Mouse (Mus musculus) heart, embryonic 15.5 days (tissue): ENCODE results near the gene Sdk1. TPM values are rescaled to one million over a fixed set of nuclear protein-coding genes. Genes with fewer than 3 reads are reported as not detected.

Experiments
- ATAC-seq: fragments of 200-750 bp; cut with Nextera tagmentation; replicated peaks from 2 replicates; pipeline ENCODE4 v1.8.0; 2017; ENCODE audit warnings: low read depth, moderate TSS enrichment; ENCODE audit not compliant: insufficient number of reproducible peaks, insufficient read depth, low FRiP score
- H3K27ac ChIP-seq: fragments of 300-500 bp; sonication (generic); 2 replicates; pipeline ENCODE4 v1.5.1; 2015; ENCODE audit warnings: mild to moderate bottlenecking, inconsistent platforms
- H3K27me3 ChIP-seq: fragments of 300-500 bp; sonication (generic); 2 replicates; pipeline ENCODE4 v1.6.1; 2015; ENCODE audit warnings: inconsistent platforms
- H3K36me3 ChIP-seq: fragments of 300-500 bp; sonication (generic); 2 replicates; pipeline ENCODE4 v1.6.1; 2015; ENCODE audit warnings: mild to moderate bottlenecking, inconsistent platforms
- H3K4me1 ChIP-seq: fragments of 300-500 bp; sonication (generic); replicated peaks from 2 replicates; pipeline ENCODE4 v1.6.1; 2015; ENCODE audit warnings: inconsistent platforms
- H3K4me2 ChIP-seq: fragments of 300-500 bp; sonication (generic); 2 replicates; pipeline ENCODE4 v1.6.1; 2015; ENCODE audit warnings: inconsistent platforms, mild to moderate bottlenecking, moderate library complexity
- H3K4me3 ChIP-seq: fragments of 300-500 bp; sonication (generic); 2 replicates; pipeline ENCODE4 v1.5.1; 2015; ENCODE audit warnings: mild to moderate bottlenecking, inconsistent platforms
- H3K9ac ChIP-seq: fragments of 300-500 bp; sonication (generic); 2 replicates; pipeline ENCODE4 v1.6.1; 2015; ENCODE audit warnings: mild to moderate bottlenecking, inconsistent platforms
- H3K9me3 ChIP-seq: fragments of 300-500 bp; sonication (generic); replicated peaks from 2 replicates; pipeline ENCODE4 v1.6.1; 2016; ENCODE audit warnings: inconsistent platforms
- whole genome bisulfite sequencing: fragments of 180-500 bp; shearing (Covaris S2); methylation state at CpG from one replicate; pipeline ENCODE4 v1.1.7; 2015; ENCODE audit warnings: mixed read lengths; 5-methylcytosine and 5-hydroxymethylcytosine counted together
- polyA plus RNA-seq: library from polyadenylated mRNA; unstranded; fragments of >200 nt; fragmentation: Nextera tagmentation; extraction: Ambion mirVana; gene quantifications from 2 replicates; pipeline ENCODE4 v1.2.1, GENCODE M21; 2015

The Sdk1 gene
- polyA plus RNA-seq, 1 experiment from 2014 or later: 1.5 TPM

GRCm38 (mm10) chr5:141564197-141564596, 322.9 kb downstream of the Sdk1 start:
- Histone ChIP-seq H3K9me3 (no peaks in the 10 kb centered on the region), H3K36me3 (no peaks in the 10 kb centered on the region), H3K27ac (no peak overlapping the region), H3K27me3 (no peaks in the 10 kb centered on the region), H3K9ac (no peak overlapping the region), H3K4me2 (no peak overlapping the region), H3K4me1 (peaks cover 15% of the 10 kb centered on the region), H3K4me3 (no peak overlapping the region)
- WGBS: 82% methylated on average over 5 of the region's 5 CpGs
- no peak for ATAC-seq

GRCm38 (mm10) chr5:141568106-141568505, 326.8 kb downstream of the Sdk1 start:
- Histone ChIP-seq H3K9me3 (no peaks in the 10 kb centered on the region), H3K9ac (no peak overlapping the region), H3K4me3 (no peak overlapping the region), H3K27me3 (no peaks in the 10 kb centered on the region), H3K4me2 (no peak overlapping the region), H3K36me3 (no peaks in the 10 kb centered on the region), H3K27ac (no peak overlapping the region), H3K4me1 (0 out of 2 replicates have a peak, but pooled peaks cover 2% of the 10 kb centered on the region)
- ATAC-seq: no peak
- WGBS: 77% methylated on average over 2 of the region's 2 CpGs

DNA sequence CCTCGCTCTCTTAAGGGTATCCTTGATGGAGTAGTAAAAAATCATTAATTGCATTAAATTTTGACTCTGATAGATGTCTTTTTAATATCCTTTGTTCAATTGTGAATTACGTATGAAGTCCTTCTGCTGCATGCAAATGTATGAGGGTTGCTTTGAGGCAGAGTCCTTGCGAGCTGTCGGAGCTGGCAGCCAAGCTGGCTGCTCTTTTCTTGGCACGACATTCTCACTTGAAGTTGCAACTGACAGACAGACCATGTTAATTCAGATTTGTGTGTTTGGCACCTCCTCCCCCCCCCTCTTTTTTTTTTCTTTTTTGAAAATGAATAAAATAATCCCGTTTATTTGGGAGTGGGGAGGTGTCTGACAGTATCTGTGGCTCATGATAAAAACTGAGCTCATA, 329.2 kb downstream of the Sdk1 start:
- WGBS: 64% methylated on average over 6 of the region's 6 CpGs
- H3K9me3 ChIP-seq: no peaks in the 10 kb centered on the region
- peaks cover 9% of the 10 kb centered on the region for H3K4me1 ChIP-seq
- no peak overlapping the region for H3K4me3 ChIP-seq
- no peak overlapping the region for H3K9ac ChIP-seq
- H3K27ac ChIP-seq: no peak overlapping the region
- no peak overlapping the region for H3K4me2 ChIP-seq
- no peaks in the 10 kb centered on the region for H3K27me3 ChIP-seq
- ATAC-seq: no peak
- no peaks in the 10 kb centered on the region for H3K36me3 ChIP-seq

GRCm38 (mm10) chr5:141574263-141574662, 333.0 kb downstream of the Sdk1 start:
- WGBS: 43% methylated on average over 1 of the region's 1 CpGs

GRCm38 (mm10) chr5:141591246-141591645, 350.0 kb downstream of the Sdk1 start:
- H3K4me2 ChIP-seq: no peak overlapping the region
- H3K27me3 ChIP-seq: no peaks in the 10 kb centered on the region
- H3K4me3 ChIP-seq: no peak overlapping the region
- H3K4me1 ChIP-seq: no peaks in the 10 kb centered on the region
- no peaks in the 10 kb centered on the region for H3K9me3 ChIP-seq
- no peak overlapping the region for H3K9ac ChIP-seq
- H3K36me3 ChIP-seq: no peaks in the 10 kb centered on the region
- WGBS: 84% methylated on average over 5 of the region's 5 CpGs
- no peak overlapping the region for H3K27ac ChIP-seq
- no peak for ATAC-seq

More at GRCm38 (mm10) chr5:141574263-141574662, 333.0 kb downstream of the Sdk1 start:
- Histone ChIP-seq H3K9me3 (no peaks in the 10 kb centered on the region), H3K4me1 (peaks cover 9% of the 10 kb centered on the region), H3K9ac (no peak overlapping the region), H3K36me3 (no peaks in the 10 kb centered on the region), H3K27me3 (no peaks in the 10 kb centered on the region), H3K4me3 (no peak overlapping the region), H3K27ac (no peak overlapping the region), H3K4me2 (no peak overlapping the region)
- no peak for ATAC-seq

- peak overlapping the region; percentile 46 for H3K4me2 ChIP-seq
- H3K4me3 ChIP-seq: no peak overlapping the region
- no peaks in the 10 kb centered on the region for H3K36me3 ChIP-seq
- H3K9me3 ChIP-seq: no peaks in the 10 kb centered on the region
- ATAC-seq: no peak; the same call in 1 of the 2 replicates
- no peaks in the 10 kb centered on the region for H3K27me3 ChIP-seq
- WGBS: 38% methylated on average over 10 of the region's 10 CpGs
- peaks cover 23% of the 10 kb centered on the region for H3K4me1 ChIP-seq
- H3K9ac ChIP-seq: no peak overlapping the region
- H3K27ac ChIP-seq: peak overlapping the region; percentile 33; the same call in 1 of the 2 replicates
Observed at GRCm38 (mm10) chr5:141612721-141613120, 371.4 kb downstream of the Sdk1 start.

- no peak; the same call in 1 of the 2 replicates for ATAC-seq
Observed at GRCm38 (mm10) chr5:141615763-141616162, 374.5 kb downstream of the Sdk1 start.

GRCm38 (mm10) chr5:141617660-141618059, 376.4 kb downstream of the Sdk1 start:
- no peak overlapping the region for H3K9ac ChIP-seq
- no peaks in the 10 kb centered on the region for H3K27me3 ChIP-seq
- no peak overlapping the region for H3K4me3 ChIP-seq
- no peaks in the 10 kb centered on the region for H3K36me3 ChIP-seq
- WGBS: 69% methylated on average over 6 of the region's 6 CpGs
- no peak for ATAC-seq
- H3K4me1 ChIP-seq: peaks cover 25% of the 10 kb centered on the region
- H3K9me3 ChIP-seq: no peaks in the 10 kb centered on the region
- H3K4me2 ChIP-seq: no peak overlapping the region
- no peak overlapping the region for H3K27ac ChIP-seq

More at GRCm38 (mm10) chr5:141615763-141616162, 374.5 kb downstream of the Sdk1 start:
- H3K9ac ChIP-seq: no peak overlapping the region
- H3K4me1 ChIP-seq: peaks cover 23% of the 10 kb centered on the region
- H3K4me3 ChIP-seq: no peak overlapping the region
- H3K36me3 ChIP-seq: no peaks in the 10 kb centered on the region
- H3K27me3 ChIP-seq: no peaks in the 10 kb centered on the region
- WGBS: 34% methylated on average over 7 of the region's 7 CpGs
- peak overlapping the region; percentile 60; the same call in 1 of the 2 replicates for H3K27ac ChIP-seq
- H3K9me3 ChIP-seq: no peaks in the 10 kb centered on the region
- no peak overlapping the region for H3K4me2 ChIP-seq

GRCm38 (mm10) chr5:141625401-141625800, 384.1 kb downstream of the Sdk1 start:
- H3K4me2 ChIP-seq: no peak overlapping the region
- WGBS: 54% methylated on average over 4 of the region's 4 CpGs
- no peak for ATAC-seq
- 0 out of 2 replicates have a peak, but pooled peaks cover 7% of the 10 kb centered on the region for H3K4me1 ChIP-seq
- H3K27me3 ChIP-seq: no peaks in the 10 kb centered on the region
- no peak overlapping the region for H3K4me3 ChIP-seq
- H3K27ac ChIP-seq: no peak overlapping the region
- H3K9ac ChIP-seq: no peak overlapping the region
- H3K36me3 ChIP-seq: no peaks in the 10 kb centered on the region
- no peaks in the 10 kb centered on the region; the same call in 1 of the 2 replicates for H3K9me3 ChIP-seq

- no peak overlapping the region for H3K4me3 ChIP-seq
- 93% methylated on average over 5 of the region's 5 CpGs for WGBS
- H3K27ac ChIP-seq: no peak overlapping the region
- H3K36me3 ChIP-seq: no peaks in the 10 kb centered on the region
- no peaks in the 10 kb centered on the region for H3K4me1 ChIP-seq
- no peaks in the 10 kb centered on the region for H3K27me3 ChIP-seq
- H3K4me2 ChIP-seq: no peak overlapping the region
- H3K9ac ChIP-seq: no peak overlapping the region
- no peak for ATAC-seq
- no peaks in the 10 kb centered on the region for H3K9me3 ChIP-seq
Observed at GRCm38 (mm10) chr5:141631641-141632040, 390.4 kb downstream of the Sdk1 start.

- Histone ChIP-seq H3K4me3 (no peak overlapping the region), H3K9ac (no peak overlapping the region), H3K4me2 (no peak overlapping the region), H3K4me1 (no peaks in the 10 kb centered on the region), H3K27ac (no peak overlapping the region), H3K9me3 (no peaks in the 10 kb centered on the region), H3K36me3 (no peaks in the 10 kb centered on the region), H3K27me3 (no peaks in the 10 kb centered on the region)
- no peak for ATAC-seq
- WGBS: 59% methylated on average over 4 of the region's 4 CpGs
Observed at GRCm38 (mm10) chr5:141633271-141633670, 392.0 kb downstream of the Sdk1 start.

GRCm38 (mm10) chr5:141636406-141636805, 395.1 kb downstream of the Sdk1 start:
- H3K4me2 ChIP-seq: no peak overlapping the region
- WGBS: 89% methylated on average over 11 of the region's 11 CpGs
- H3K4me1 ChIP-seq: no peaks in the 10 kb centered on the region
- no peaks in the 10 kb centered on the region for H3K9me3 ChIP-seq
- no peak overlapping the region for H3K4me3 ChIP-seq
- no peak overlapping the region for H3K27ac ChIP-seq
- no peak for ATAC-seq
- no peaks in the 10 kb centered on the region for H3K36me3 ChIP-seq
- no peak overlapping the region for H3K9ac ChIP-seq
- no peaks in the 10 kb centered on the region for H3K27me3 ChIP-seq
